Mouse (Mus musculus) mesoderm, embryonic 11.5 days (tissue): ENCODE measurements at regions not wholly inside any gene's neighbourhood (a gene's known extent, or its start where the extent isn't known, plus 50 kb on each side); places are given as distances from the start of the nearest gene placed in this dataset.

Experiments used
- DNase-seq: peaks from one replicate; pipeline ENCODE4 v3.0.0-alpha.2; 2012; ENCODE audit warnings: low read depth, low spot score

GRCm38 (mm10) chr1:75612083-75612720 lies 66.1 kb downstream of the Slc4a3 start:
- no peak for DNase-seq

- DNase-seq, result no peak
Measured at GRCm38 (mm10) chr1:75613206-75613605, 67.1 kb downstream of the Slc4a3 start.

- no peak for DNase-seq
Measured at GRCm38 (mm10) chr1:75616971-75617370, 70.9 kb downstream of the Slc4a3 start.

- DNase-seq, result no peak
Measured at GRCm38 (mm10) chr1:75618367-75618790, 72.3 kb downstream of the Slc4a3 start.

GRCm38 (mm10) chr1:75630287-75630686 lies 84.2 kb downstream of the Slc4a3 start:
- no peak for DNase-seq

GRCm38 (mm10) chr1:75631729-75632128 lies 85.7 kb downstream of the Slc4a3 start:
- DNase-seq, result no peak

GRCm38 (mm10) chr1:75635591-75635990 lies 89.5 kb downstream of the Slc4a3 start:
- DNase-seq, result no peak

GRCm38 (mm10) chr1:75639031-75640001 lies 93.2 kb downstream of the Slc4a3 start:
- DNase-seq, result no peak

GRCm38 (mm10) chr1:75642496-75642895 lies 96.4 kb downstream of the Slc4a3 start:
- DNase-seq, result no peak

GRCm38 (mm10) chr1:75652547-75652946 lies 106.5 kb downstream of the Slc4a3 start:
- DNase-seq, result peak; percentile 80

- no peak for DNase-seq
Measured at GRCm38 (mm10) chr1:75652987-75653573, 107.0 kb downstream of the Slc4a3 start.

- DNase-seq, result peak; percentile 72
Measured at GRCm38 (mm10) chr1:75653671-75654076, 107.6 kb downstream of the Slc4a3 start.

GRCm38 (mm10) chr1:75656592-75656991 lies 110.5 kb downstream of the Slc4a3 start:
- DNase-seq, result no peak

- DNase-seq, result no peak
Measured at GRCm38 (mm10) chr1:75660336-75661100, 114.5 kb downstream of the Slc4a3 start.

- peak; percentile 84 for DNase-seq
Measured at GRCm38 (mm10) chr1:75662141-75662990, 116.3 kb downstream of the Slc4a3 start.

- DNase-seq, result no peak
Measured at GRCm38 (mm10) chr1:75667736-75668269, 121.7 kb downstream of the Slc4a3 start.

GRCm38 (mm10) chr1:75676295-75676694 lies 130.2 kb downstream of the Slc4a3 start:
- DNase-seq, result no peak

- DNase-seq, result no peak
Measured at GRCm38 (mm10) chr1:75677695-75678094, 131.6 kb downstream of the Slc4a3 start.

- no peak for DNase-seq
Measured at GRCm38 (mm10) chr1:75678279-75678678, 132.2 kb downstream of the Slc4a3 start.

GRCm38 (mm10) chr1:75680366-75680765 lies 134.3 kb downstream of the Slc4a3 start:
- DNase-seq, result no peak
